Mouse (Mus musculus) myocyte (in vitro differentiated cells): ENCODE measurements around the gene Gucy2g. TPM values are rescaled to one million over a fixed set of nuclear protein-coding genes. Genes with fewer than 3 reads are reported as not detected.

Experiments used
- H3K27me3 ChIP-seq: one replicate; pipeline ENCODE4 v1.6.1; 2011; ENCODE audit not compliant: control insufficient read depth, insufficient read depth, insufficient read length
- H3K36me3 ChIP-seq: one replicate; pipeline ENCODE4 v1.6.1; 2011; ENCODE audit not compliant: control insufficient read depth, insufficient read depth
- H3K4me2 ChIP-seq: one replicate; pipeline ENCODE4 v1.6.1; 2011; ENCODE audit warnings: low read depth, control low read depth
- H3K4me3 ChIP-seq: one replicate; pipeline ENCODE4 v1.5.1; 2011; ENCODE audit warnings: mild to moderate bottlenecking, control low read depth, moderate library complexity
- H3K79me2 ChIP-seq: one replicate; pipeline ENCODE4 v1.6.1; 2011; ENCODE audit not compliant: control insufficient read depth, insufficient read depth
- H3ac ChIP-seq: one replicate; pipeline ENCODE4 v1.6.1; 2011; ENCODE audit not compliant: control insufficient read depth, insufficient read length
- CEBPB ChIP-seq: IDR thresholded peaks from 2 replicates; pipeline ENCODE4 v1.6.1; 2011; ENCODE audit warnings: mild to moderate bottlenecking, moderate library complexity; ENCODE audit not compliant: poor library complexity, insufficient read depth, severe bottlenecking
- E2F4 ChIP-seq: IDR thresholded peaks from one replicate; pipeline ENCODE4 v1.6.1; 2011; ENCODE audit warnings: mild to moderate bottlenecking, control low read depth, moderate library complexity; ENCODE audit not compliant: insufficient read depth
- MAX ChIP-seq: IDR thresholded peaks from one replicate; pipeline ENCODE4 v1.6.1; 2011; ENCODE audit warnings: low read depth, mild to moderate bottlenecking, control low read depth
- MYOD1 ChIP-seq, 3 experiments: IDR thresholded peaks; one replicate each; pipeline ENCODE4 v1.6.1; 2011; ENCODE audit warnings: control low read depth in 2 of 3, low read depth in 2 of 3, mild to moderate bottlenecking in 2 of 3, moderate library complexity in 1 of 3; ENCODE audit not compliant: insufficient read length in 2 of 3, control insufficient read depth in 1 of 3
- MYOG ChIP-seq, 3 experiments: IDR thresholded peaks; one replicate each; pipeline ENCODE4 v1.6.1; 2011; ENCODE audit warnings: control low read depth in 2 of 3, low read depth in 2 of 3, mild to moderate bottlenecking in 2 of 3; ENCODE audit not compliant: insufficient read length in 2 of 3, control insufficient read depth in 1 of 3, insufficient read depth in 1 of 3
- POLR2A ChIP-seq: IDR thresholded peaks from one replicate; pipeline ENCODE4 v1.6.1; 2011; ENCODE audit warnings: low read depth, mild to moderate bottlenecking, control low read depth, moderate library complexity; ENCODE audit not compliant: insufficient read length
- POLR2AphosphoS2 ChIP-seq: IDR thresholded peaks from one replicate; pipeline ENCODE4 v1.6.1; 2011; ENCODE audit warnings: low read depth, control low read depth; ENCODE audit not compliant: insufficient read length
- REST ChIP-seq: IDR thresholded peaks from one replicate; pipeline ENCODE4 v1.6.1; 2011; ENCODE audit warnings: mild to moderate bottlenecking, control low read depth, moderate library complexity; ENCODE audit not compliant: insufficient read depth, insufficient read length
- SRF ChIP-seq: IDR thresholded peaks from one replicate; pipeline ENCODE4 v1.6.1; 2011; ENCODE audit warnings: low read depth; ENCODE audit not compliant: control insufficient read depth, insufficient read length
- TCF12 ChIP-seq: IDR thresholded peaks from one replicate; pipeline ENCODE4 v1.6.1; 2011; ENCODE audit warnings: mild to moderate bottlenecking, control low read depth; ENCODE audit not compliant: poor library complexity, insufficient read depth, severe bottlenecking
- TCF3 ChIP-seq: IDR thresholded peaks from one replicate; pipeline ENCODE4 v1.6.1; 2011; ENCODE audit warnings: low read depth, control low read depth; ENCODE audit not compliant: insufficient read length
- USF1 ChIP-seq: IDR thresholded peaks from one replicate; pipeline ENCODE4 v1.6.1; 2011; ENCODE audit warnings: low read depth, mild to moderate bottlenecking, control low read depth, moderate library complexity
- polyA plus RNA-seq: library from polyadenylated mRNA; unstranded; fragments of >200 nt; fragmentation: generic; extraction: Trizol; gene quantifications from one replicate; pipeline ENCODE4 v1.2.1, GENCODE M21; 2012; ENCODE audit warnings: missing spikeins

The Gucy2g gene
- polyA plus RNA-seq, 1 experiment = 0.05 TPM

DNA sequence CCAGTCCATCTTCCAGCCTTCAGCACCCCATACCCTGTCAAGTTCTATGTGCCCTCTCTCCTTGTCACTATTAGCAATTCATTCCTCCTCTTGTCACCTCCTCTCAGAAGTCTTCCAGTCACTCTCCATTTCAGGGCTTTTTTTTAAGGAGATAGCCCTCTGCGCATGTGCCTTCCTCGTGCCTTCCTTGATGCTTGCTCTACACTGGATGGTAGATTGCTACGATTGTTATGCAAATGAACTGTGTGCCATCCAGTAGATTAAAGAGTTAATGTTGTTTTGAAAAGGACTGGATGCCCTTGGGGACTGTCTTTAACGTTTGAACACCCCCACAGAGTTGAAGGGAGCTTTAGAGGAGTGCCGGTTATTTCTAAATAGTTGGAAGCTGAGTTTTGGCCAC, 14.4 kb downstream of the Gucy2g start:
- no peak overlapping the region for H3ac ChIP-seq
- H3K79me2 ChIP-seq = no peaks in the 10 kb centered on the region
- H3K36me3 ChIP-seq = no peaks in the 10 kb centered on the region
- no peak overlapping the region for H3K4me2 ChIP-seq
- no peak overlapping the region for H3K4me3 ChIP-seq
- no peak for TF ChIP-seq USF1
- no peak for TF ChIP-seq POLR2A
- TF ChIP-seq REST = no peak
- no peaks in the 10 kb centered on the region for H3K27me3 ChIP-seq

GRCm38 (mm10) chr19:55222268-55222667, 18.8 kb downstream of the Gucy2g start:
- Histone ChIP-seq H3K27me3 (no peaks in the 10 kb centered on the region), H3K4me3 (no peak overlapping the region), H3ac (no peak overlapping the region), H3K79me2 (no peaks in the 10 kb centered on the region), H3K36me3 (no peaks in the 10 kb centered on the region), H3K4me2 (no peak overlapping the region)
- TF ChIP-seq MYOD1 (IDR thresholded peaks at IDR 0.05; ENCODE audit: control insufficient read depth in 1 of 3, insufficient read length in 2 of 3, low read depth in 2 of 3) = no peak
- no peak for TF ChIP-seq POLR2A
- no peak for TF ChIP-seq MYOG (IDR thresholded peaks at IDR 0.05; ENCODE audit: control insufficient read depth in 1 of 3, insufficient read depth in 1 of 3, insufficient read length in 2 of 3, low read depth in 2 of 3)

GRCm38 (mm10) chr19:55221208-55221607, 19.8 kb downstream of the Gucy2g start:
- Histone ChIP-seq H3K27me3 (no peaks in the 10 kb centered on the region), H3K4me3 (no peak overlapping the region), H3K36me3 (no peaks in the 10 kb centered on the region), H3ac (no peak overlapping the region), H3K79me2 (no peaks in the 10 kb centered on the region), H3K4me2 (no peak overlapping the region)
- TF ChIP-seq POLR2A (no peak), POLR2AphosphoS2 (no peak), MYOG (IDR thresholded peaks at IDR 0.05; ENCODE audit: control insufficient read depth in 1 of 3, insufficient read depth in 1 of 3, insufficient read length in 2 of 3, low read depth in 2 of 3) (no peak), REST (no peak), TCF12 (no peak), MAX (no peak), SRF (no peak), E2F4 (no peak), MYOD1 (IDR thresholded peaks at IDR 0.05; ENCODE audit: control insufficient read depth in 1 of 3, insufficient read length in 2 of 3, low read depth in 2 of 3) (no peak), TCF3 (no peak), USF1 (no peak), CEBPB (no peak)

- Histone ChIP-seq H3K36me3 (no peaks in the 10 kb centered on the region), H3ac (no peak overlapping the region), H3K4me3 (no peak overlapping the region), H3K27me3 (no peaks in the 10 kb centered on the region), H3K79me2 (no peaks in the 10 kb centered on the region), H3K4me2 (no peak overlapping the region)
- TF ChIP-seq TCF3 (no peak), POLR2A (no peak), REST (no peak), E2F4 (no peak), CEBPB (no peak), POLR2AphosphoS2 (no peak), TCF12 (no peak)
Observed at GRCm38 (mm10) chr19:55219359-55219758, 21.7 kb downstream of the Gucy2g start.

GRCm38 (mm10) chr19:55218741-55219221, 22.3 kb downstream of the Gucy2g start:
- no peak for TF ChIP-seq MYOD1 (IDR thresholded peaks at IDR 0.05; ENCODE audit: control insufficient read depth in 1 of 3, insufficient read length in 2 of 3, low read depth in 2 of 3)
- TF ChIP-seq TCF3 = no peak
- no peak for TF ChIP-seq TCF12
- no peak for TF ChIP-seq MYOG (IDR thresholded peaks at IDR 0.05; ENCODE audit: control insufficient read depth in 1 of 3, insufficient read depth in 1 of 3, insufficient read length in 2 of 3, low read depth in 2 of 3)
- no peak for TF ChIP-seq REST
- TF ChIP-seq POLR2A = no peak
- no peak for TF ChIP-seq POLR2AphosphoS2
- TF ChIP-seq E2F4 = no peak
- TF ChIP-seq SRF = no peak
- no peak for TF ChIP-seq USF1
- no peak for TF ChIP-seq CEBPB
- no peak for TF ChIP-seq MAX

More at GRCm38 (mm10) chr19:55218741-55219221, 22.3 kb downstream of the Gucy2g start:
- Histone ChIP-seq H3K4me2 (peak overlapping the region; percentile 81), H3K36me3 (no peaks in the 10 kb centered on the region), H3K27me3 (no peaks in the 10 kb centered on the region), H3ac (no peak overlapping the region), H3K4me3 (no peak overlapping the region), H3K79me2 (no peaks in the 10 kb centered on the region)
